Mouse (Mus musculus) hindbrain, embryonic 11.5 days (tissue): ENCODE data around the gene Ptgdr2. TPM values are rescaled to one million over a fixed set of nuclear protein-coding genes. Genes with fewer than 3 reads are reported as not detected.
A peak's percentile ranks its signal among the peaks of the same experiment; 100 is the strongest.

ENCODE experiments used
- ATAC-seq: fragments of 200-750 bp; cut with Nextera tagmentation; 2 replicates; pipeline ENCODE4 v1.8.0; 2017; ENCODE audit warnings: mild to moderate bottlenecking, moderate TSS enrichment, moderate library complexity; ENCODE audit not compliant: low FRiP score
- DNase-seq: peaks from one replicate; pipeline ENCODE4 v3.0.0-alpha.2; 2015; ENCODE audit warnings: low spot score
- H3K27ac ChIP-seq: fragments of 300-500 bp; sonication (generic); 2 replicates; pipeline ENCODE4 v1.5.1; 2014; ENCODE audit warnings: mild to moderate bottlenecking, low read depth, low read length
- H3K27me3 ChIP-seq: fragments of 300-500 bp; sonication (generic); 2 replicates; pipeline ENCODE4 v1.6.1; 2014; ENCODE audit warnings: mild to moderate bottlenecking, low read length, moderate library complexity, mixed read lengths; ENCODE audit not compliant: control insufficient read depth, insufficient read depth
- H3K36me3 ChIP-seq: fragments of 300-500 bp; sonication (generic); 2 replicates; pipeline ENCODE4 v1.6.1; 2014; ENCODE audit warnings: mild to moderate bottlenecking, low read length, moderate library complexity, mixed read lengths; ENCODE audit not compliant: control insufficient read depth, insufficient read depth
- H3K4me1 ChIP-seq: fragments of 300-500 bp; sonication (generic); replicated peaks from 2 replicates; pipeline ENCODE4 v1.6.1; 2014; ENCODE audit warnings: low read length, mixed read lengths; ENCODE audit not compliant: control insufficient read depth, insufficient read depth
- H3K4me2 ChIP-seq: fragments of 300-500 bp; sonication (generic); replicated peaks from 2 replicates; pipeline ENCODE4 v1.6.1; 2014; ENCODE audit warnings: mild to moderate bottlenecking, low read depth, low read length
- H3K4me3 ChIP-seq: fragments of 300-500 bp; sonication (generic); 2 replicates; pipeline ENCODE4 v1.5.1; 2014; ENCODE audit warnings: low read depth, low read length
- H3K9ac ChIP-seq: fragments of 300-500 bp; sonication (generic); 2 replicates; pipeline ENCODE4 v1.6.1; 2014; ENCODE audit warnings: low read depth, low read length
- H3K9me3 ChIP-seq: fragments of 300-500 bp; sonication (generic); 2 replicates; pipeline ENCODE4 v1.6.1; 2016; ENCODE audit warnings: low read length; ENCODE audit not compliant: control insufficient read depth
- WGBS: fragments of 180-500 bp; shearing (Covaris S2); extraction: QIAGEN DNeasy Blood & Tissue Kit; methylation state at CpG from one replicate; pipeline ENCODE4 v1.1.7; 2014; 5-methylcytosine and 5-hydroxymethylcytosine counted together
- polyA plus RNA-seq: library from polyadenylated mRNA; unstranded; fragments of >200 nt; fragmentation: Nextera tagmentation; extraction: Ambion mirVana; gene quantifications from 2 replicates; pipeline ENCODE4 v1.2.1, GENCODE M21; 2014

Gene Ptgdr2
- polyA plus RNA-seq, 1 experiment from 2014 or later: not detected

GRCm38 (mm10) chr19:10904927-10905727, 31.8 kb upstream of the Ptgdr2 start:
- Histone ChIP-seq H3K27me3 (no peaks in the 10 kb centered on the region), H3K4me1 (no peaks in the 10 kb centered on the region), H3K36me3 (peaks cover 13% of the 10 kb centered on the region), H3K9me3 (no peaks in the 10 kb centered on the region), H3K9ac (no peak overlapping the region), H3K4me3 (no peak overlapping the region), H3K4me2 (no peak overlapping the region), H3K27ac (0 out of 2 replicates have a peak overlapping the region, but pooled peaks have one; percentile 10)
- ATAC-seq (no peak), DNase-seq (no peak)
- WGBS: 80% methylated on average over 7 of the region's 7 CpGs

DNA sequence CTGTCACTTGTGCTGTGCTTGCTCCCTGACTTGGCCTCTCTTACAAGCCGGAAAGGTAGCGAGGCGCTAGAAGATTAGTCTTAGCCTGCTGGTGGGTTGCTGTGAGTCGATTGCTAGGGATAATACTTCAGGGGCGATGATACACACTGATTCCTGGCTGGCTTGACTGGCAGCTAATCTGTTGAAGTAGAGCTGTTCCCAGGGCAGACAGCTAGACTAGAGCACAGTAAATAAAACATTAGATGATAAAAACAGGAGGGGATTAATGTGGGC, 31.3 kb upstream of the Ptgdr2 start:
- no peak overlapping the region for H3K4me2 ChIP-seq
- no peak overlapping the region for H3K4me3 ChIP-seq
- ATAC-seq: no peak
- no peaks in the 10 kb centered on the region for H3K9me3 ChIP-seq
- H3K36me3 ChIP-seq: peaks cover 11% of the 10 kb centered on the region
- no peak overlapping the region for H3K9ac ChIP-seq
- H3K4me1 ChIP-seq: no peaks in the 10 kb centered on the region
- WGBS: 93% methylated on average over 5 of the region's 5 CpGs
- no peak for DNase-seq
- H3K27me3 ChIP-seq: no peaks in the 10 kb centered on the region
- 0 out of 2 replicates have a peak overlapping the region, but pooled peaks have one; percentile 10 for H3K27ac ChIP-seq

- DNase-seq: peak; percentile 62
- no peak overlapping the region for H3K4me2 ChIP-seq
- H3K27me3 ChIP-seq: no peaks in the 10 kb centered on the region
- peaks cover 7% of the 10 kb centered on the region; the same call in 1 of the 2 replicates for H3K36me3 ChIP-seq
- no peak overlapping the region for H3K27ac ChIP-seq
- no peaks in the 10 kb centered on the region for H3K4me1 ChIP-seq
- H3K9ac ChIP-seq: no peak overlapping the region
- no peaks in the 10 kb centered on the region for H3K9me3 ChIP-seq
- ATAC-seq: no peak
- 64% methylated on average over 3 of the region's 3 CpGs for WGBS
- H3K4me3 ChIP-seq: no peak overlapping the region
These were observed 29.1 kb upstream of the Ptgdr2 start for GRCm38 (mm10) chr19:10907891-10908290.

GRCm38 (mm10) chr19:10909087-10909721, 27.8 kb upstream of the Ptgdr2 start:
- no peak overlapping the region for H3K4me2 ChIP-seq
- ATAC-seq (no peak), DNase-seq (no peak)
- no peak overlapping the region for H3K9ac ChIP-seq
- H3K27ac ChIP-seq: no peak overlapping the region
- no peak overlapping the region for H3K4me3 ChIP-seq
- 0 out of 2 replicates have a peak, but pooled peaks cover 2% of the 10 kb centered on the region for H3K36me3 ChIP-seq
- no peaks in the 10 kb centered on the region for H3K4me1 ChIP-seq
- H3K9me3 ChIP-seq: no peaks in the 10 kb centered on the region
- no peaks in the 10 kb centered on the region for H3K27me3 ChIP-seq
- 84% methylated on average over 6 of the region's 6 CpGs for WGBS

- H3K27ac ChIP-seq: no peak overlapping the region
- H3K36me3 ChIP-seq: no peaks in the 10 kb centered on the region
- 77% methylated on average over 7 of the region's 7 CpGs for WGBS
- H3K9ac ChIP-seq: no peak overlapping the region
- no peak overlapping the region for H3K4me2 ChIP-seq
- H3K4me1 ChIP-seq: no peaks in the 10 kb centered on the region
- DNase-seq (no peak), ATAC-seq (no peak)
- H3K4me3 ChIP-seq: no peak overlapping the region
- no peaks in the 10 kb centered on the region for H3K27me3 ChIP-seq
- H3K9me3 ChIP-seq: no peaks in the 10 kb centered on the region
These were observed 22.7 kb upstream of the Ptgdr2 start for GRCm38 (mm10) chr19:10914291-10914690.

DNA sequence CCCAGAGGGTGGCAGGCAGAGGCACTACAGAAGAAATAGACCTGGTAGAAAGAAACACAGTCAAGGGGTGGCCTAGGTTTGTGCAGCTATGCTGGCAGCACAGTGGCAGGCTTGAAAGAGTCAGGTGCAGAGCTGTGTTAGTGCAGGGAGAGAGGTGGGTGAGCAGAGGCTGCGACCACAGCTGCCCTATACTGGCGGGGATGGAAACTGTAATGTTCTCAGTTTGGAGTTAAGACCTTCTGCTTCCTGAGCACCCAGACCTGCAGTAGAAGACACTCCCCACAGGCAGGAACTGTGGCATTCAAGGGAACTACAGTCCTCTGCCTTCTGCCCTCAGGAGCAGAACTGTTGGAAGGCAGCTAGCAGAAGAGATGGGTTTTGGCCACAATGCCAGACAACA, 22.1 kb upstream of the Ptgdr2 start:
- H3K27ac ChIP-seq: no peak overlapping the region
- DNase-seq (no peak), ATAC-seq (no peak)
- WGBS: 83% methylated on average over 2 of the region's 2 CpGs
- no peaks in the 10 kb centered on the region for H3K4me1 ChIP-seq
- no peak overlapping the region for H3K9ac ChIP-seq
- H3K4me3 ChIP-seq: no peak overlapping the region
- no peaks in the 10 kb centered on the region for H3K27me3 ChIP-seq
- no peak overlapping the region for H3K4me2 ChIP-seq
- H3K36me3 ChIP-seq: no peaks in the 10 kb centered on the region
- H3K9me3 ChIP-seq: no peaks in the 10 kb centered on the region

GRCm38 (mm10) chr19:10916506-10916905, 20.5 kb upstream of the Ptgdr2 start:
- DNase-seq: no peak
- no peak overlapping the region for H3K9ac ChIP-seq
- no peaks in the 10 kb centered on the region for H3K9me3 ChIP-seq
- H3K27me3 ChIP-seq: no peaks in the 10 kb centered on the region
- WGBS: 62% methylated on average over 5 of the region's 5 CpGs
- H3K27ac ChIP-seq: no peak overlapping the region
- no peaks in the 10 kb centered on the region for H3K36me3 ChIP-seq
- no peak overlapping the region for H3K4me2 ChIP-seq
- no peak for ATAC-seq
- no peaks in the 10 kb centered on the region for H3K4me1 ChIP-seq
- H3K4me3 ChIP-seq: no peak overlapping the region

GRCm38 (mm10) chr19:10918321-10918991, 18.5 kb upstream of the Ptgdr2 start:
- DNase-seq (no peak), ATAC-seq (no peak)
- Histone ChIP-seq H3K27me3 (no peaks in the 10 kb centered on the region), H3K9ac (no peak overlapping the region), H3K4me2 (no peak overlapping the region), H3K4me3 (no peak overlapping the region), H3K9me3 (no peaks in the 10 kb centered on the region), H3K36me3 (no peaks in the 10 kb centered on the region), H3K4me1 (no peaks in the 10 kb centered on the region), H3K27ac (no peak overlapping the region)
- WGBS: 86% methylated on average over 10 of the region's 10 CpGs
